Mouse (Mus musculus) cerebral cortex, adult 2 months (tissue): ENCODE results near the gene Tbck.

Experiments used
- WGBS: fragments of 180-500 bp; shearing (Covaris S2); methylation state at CpG from one replicate; pipeline ENCODE4 v1.1.7; 2018; 5-methylcytosine and 5-hydroxymethylcytosine counted together

Gene Tbck

DNA sequence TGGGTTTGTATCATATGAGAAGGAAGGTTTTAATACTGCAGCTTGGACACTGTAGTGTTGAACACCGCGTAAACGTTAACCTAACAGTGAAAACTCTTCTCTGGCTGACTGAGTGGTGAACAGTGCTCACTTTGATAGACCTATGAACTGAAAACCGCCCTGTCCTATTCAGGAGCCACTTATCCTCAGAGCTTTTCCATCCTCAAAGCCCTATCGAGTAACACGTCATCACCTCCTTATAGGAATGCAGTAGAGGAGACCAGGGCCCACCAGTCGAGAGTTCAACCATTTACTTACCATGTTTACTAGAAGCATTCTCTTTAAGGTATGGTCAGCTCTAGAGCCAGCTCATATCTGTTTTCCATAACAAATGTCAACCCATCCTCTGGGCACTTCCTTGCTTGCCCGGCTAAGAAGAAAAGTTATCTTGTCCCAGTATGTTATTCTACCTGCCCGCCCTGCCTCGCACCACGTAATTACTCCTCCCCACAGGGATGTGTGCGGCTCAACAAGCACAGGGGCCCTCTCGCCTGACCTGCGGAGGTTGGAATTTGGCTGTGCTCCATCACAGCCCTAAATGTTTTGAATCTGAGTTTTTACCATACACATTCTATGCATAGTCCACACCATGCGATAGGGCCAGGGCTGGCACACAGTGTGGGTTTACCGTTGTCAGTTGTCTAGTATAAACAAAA, 147.4 kb downstream of the Tbck start:
- 94% methylated on average over 16 of the region's 16 CpGs for WGBS

- 87% methylated on average over 6 of the region's 6 CpGs for WGBS
These were observed 151.3 kb downstream of the Tbck start for GRCm38 (mm10) chr3:132835118-132835794.

- 87% methylated on average over 4 of the region's 4 CpGs for WGBS
These were observed 153.2 kb downstream of the Tbck start for GRCm38 (mm10) chr3:132837134-132837533.

DNA sequence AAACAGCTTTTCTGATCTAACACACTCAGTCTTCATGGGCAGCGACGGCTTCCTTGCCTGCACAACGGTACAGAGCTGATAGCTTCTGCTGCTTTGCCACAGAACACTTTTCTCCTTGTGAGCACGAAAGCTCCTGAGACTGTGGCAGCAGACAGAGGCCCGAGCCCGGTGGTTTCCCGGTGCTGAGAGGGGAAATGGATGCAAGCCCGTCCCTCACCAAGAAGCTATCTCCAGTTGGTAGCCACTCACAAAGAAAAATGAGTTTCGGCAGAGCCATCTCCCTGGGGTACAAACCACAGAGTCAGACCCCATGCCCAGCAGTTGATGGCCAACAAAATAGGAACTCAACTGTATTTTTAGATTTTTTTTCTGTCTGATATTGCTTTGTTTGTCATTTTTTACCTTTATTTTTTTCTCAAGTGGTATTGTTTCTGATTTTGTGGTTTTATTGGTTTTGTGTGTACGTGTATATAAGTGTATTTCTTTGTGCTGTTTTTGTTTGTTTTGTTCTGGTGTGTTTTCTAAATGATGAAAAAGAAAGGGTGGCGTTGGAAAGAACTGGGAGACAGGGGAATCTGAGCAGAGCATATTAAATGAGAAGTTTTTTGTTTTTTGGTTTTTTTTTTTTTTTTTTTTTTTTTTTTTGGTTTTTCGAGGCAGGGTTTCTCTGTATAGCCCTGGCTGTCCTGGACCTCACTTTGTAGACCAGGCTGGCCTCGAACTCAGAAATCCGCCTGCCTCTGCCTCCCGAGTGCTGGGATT, 154.9 kb downstream of the Tbck start:
- WGBS, result 94% methylated on average over 15 of the region's 15 CpGs

GRCm38 (mm10) chr3:132839516-132839915, 155.6 kb downstream of the Tbck start:
- WGBS, result 96% methylated on average over 8 of the region's 8 CpGs

- WGBS, result 98% methylated on average over 6 of the region's 6 CpGs
These were observed 158.7 kb downstream of the Tbck start for GRCm38 (mm10) chr3:132842676-132843075.

- WGBS, result 81% methylated on average over 7 of the region's 7 CpGs
These were observed 165.7 kb downstream of the Tbck start for GRCm38 (mm10) chr3:132849669-132850068.

- 87% methylated on average over 2 of the region's 2 CpGs for WGBS
These were observed 166.5 kb downstream of the Tbck start for GRCm38 (mm10) chr3:132850431-132850830.

- 78% methylated on average over 1 of the region's 1 CpGs for WGBS
These were observed 167.5 kb downstream of the Tbck start for GRCm38 (mm10) chr3:132851417-132851816.

DNA sequence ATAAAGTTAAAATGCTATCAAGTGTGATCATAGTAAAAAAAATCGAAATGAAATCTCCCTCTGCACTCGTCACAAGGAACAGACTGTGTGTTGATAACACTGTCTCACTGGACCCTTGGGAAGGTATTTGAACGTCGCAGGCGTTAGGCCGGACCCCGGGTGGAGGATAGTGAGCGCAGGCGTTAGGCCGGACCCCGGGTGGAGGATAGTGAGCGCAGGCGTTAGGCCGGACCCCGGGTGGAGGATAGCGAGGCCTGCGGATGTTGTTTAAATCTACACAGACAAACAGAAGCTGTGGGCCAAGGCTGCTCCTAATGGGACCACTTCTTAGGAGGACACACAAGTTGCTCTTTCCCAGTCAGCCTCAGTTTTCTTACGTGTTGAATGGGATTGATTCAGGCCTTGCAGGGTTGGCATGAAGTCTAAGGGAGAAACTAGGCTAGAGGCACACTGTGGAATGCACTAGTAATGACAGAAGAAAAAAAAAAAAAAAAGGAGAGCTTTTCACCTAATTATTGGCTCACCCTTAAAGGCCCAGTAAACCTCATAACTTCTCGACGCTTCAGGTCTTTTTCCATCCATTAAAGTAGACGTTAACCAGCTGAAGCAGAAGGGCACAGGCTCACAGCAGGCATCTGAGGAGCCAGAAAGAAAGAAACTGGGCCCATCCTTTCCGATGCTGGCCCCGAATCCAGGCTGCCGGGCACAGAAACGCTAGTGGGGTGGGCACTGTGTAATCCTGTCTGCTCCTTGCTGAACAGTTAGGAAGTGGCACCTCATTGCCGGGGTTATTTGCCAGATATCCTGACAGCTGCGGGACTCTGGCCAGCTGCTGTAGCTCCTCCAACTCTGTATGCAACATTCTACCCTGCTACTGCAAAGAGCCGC, 168.1 kb downstream of the Tbck start:
- 75% methylated on average over 28 of the region's 28 CpGs for WGBS

DNA sequence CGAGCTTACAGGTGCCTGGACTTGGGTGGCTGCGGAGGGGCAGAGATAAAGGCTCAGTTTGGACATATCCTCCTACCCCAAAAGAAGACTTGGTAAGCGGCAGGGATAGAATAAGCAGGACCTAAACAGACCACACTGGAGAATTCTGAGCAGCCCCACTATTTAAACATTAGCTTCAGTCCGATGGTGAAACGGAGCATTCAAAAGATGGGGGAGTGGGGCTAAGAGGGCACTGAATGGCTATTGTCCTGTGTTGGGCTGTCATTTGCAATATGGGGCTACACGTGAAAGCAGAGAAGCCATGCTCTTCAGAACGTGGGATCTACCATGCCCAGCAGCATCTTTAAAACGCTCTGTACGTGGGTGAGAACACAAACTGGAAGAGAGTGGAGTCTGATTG, 170.3 kb downstream of the Tbck start:
- WGBS, result 80% methylated on average over 9 of the region's 9 CpGs

- WGBS, result 78% methylated on average over 9 of the region's 9 CpGs
These were observed 171.7 kb downstream of the Tbck start for GRCm38 (mm10) chr3:132855458-132856212.

DNA sequence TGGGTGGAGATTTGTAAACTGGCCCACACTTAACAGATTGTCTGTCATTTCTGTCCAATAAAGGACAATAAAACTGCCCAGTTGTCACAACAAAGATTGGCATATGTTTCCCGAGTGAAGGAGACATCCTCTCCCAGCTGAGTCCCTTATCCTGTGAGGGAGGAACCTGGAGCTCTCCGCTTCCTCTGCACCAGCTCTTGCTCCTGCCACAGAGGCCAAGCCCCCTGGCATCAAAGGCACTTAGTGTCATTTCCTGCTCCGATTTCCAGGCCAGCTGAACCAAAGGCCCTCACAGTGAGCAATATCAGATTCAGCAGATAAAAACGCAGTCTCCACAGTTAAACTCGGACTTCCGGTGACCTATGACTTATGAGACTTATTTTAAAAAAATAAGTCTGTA, 172.7 kb downstream of the Tbck start:
- 74% methylated on average over 6 of the region's 6 CpGs for WGBS

GRCm38 (mm10) chr3:132858849-132859248, 174.9 kb downstream of the Tbck start:
- 58% methylated on average over 11 of the region's 11 CpGs for WGBS

DNA sequence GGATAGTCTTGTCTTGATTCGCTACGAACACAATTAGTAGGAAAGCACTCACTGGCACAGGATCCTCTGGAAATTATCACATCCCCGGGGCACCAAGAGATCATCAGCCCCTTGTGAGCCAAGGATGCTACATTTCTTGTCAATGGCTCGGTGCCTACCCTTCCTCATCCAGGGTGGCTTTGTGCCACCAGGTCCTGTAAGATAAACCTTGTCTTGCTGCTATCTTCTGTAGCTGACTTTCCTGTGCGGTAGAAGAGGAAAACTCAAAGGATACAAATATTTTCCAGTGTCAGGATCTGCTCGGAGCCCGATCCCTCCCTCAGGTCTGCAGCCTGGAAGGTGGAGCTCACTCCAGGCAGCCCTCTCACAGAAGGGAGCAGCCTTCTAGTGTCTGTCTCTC, 175.6 kb downstream of the Tbck start:
- 76% methylated on average over 7 of the region's 7 CpGs for WGBS

DNA sequence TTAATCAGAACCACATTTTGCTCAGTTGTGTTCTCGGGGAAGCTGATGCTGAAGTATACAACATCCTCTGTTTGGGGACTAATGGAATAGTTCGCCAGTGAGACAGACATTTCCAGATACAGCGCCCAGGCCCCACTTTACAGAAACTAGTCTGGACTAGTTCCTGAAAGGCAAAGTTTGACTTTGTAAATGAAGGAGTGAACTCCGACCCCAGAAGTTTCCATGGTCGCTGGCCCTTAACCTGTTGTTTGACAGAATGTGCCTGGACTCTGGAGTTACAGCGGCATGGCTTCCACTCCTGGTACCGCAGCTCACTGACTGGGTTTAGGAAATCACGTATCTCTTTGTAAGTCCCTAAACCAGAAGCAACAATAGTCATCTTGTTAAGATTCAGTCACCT, 176.9 kb downstream of the Tbck start:
- 89% methylated on average over 8 of the region's 8 CpGs for WGBS

DNA sequence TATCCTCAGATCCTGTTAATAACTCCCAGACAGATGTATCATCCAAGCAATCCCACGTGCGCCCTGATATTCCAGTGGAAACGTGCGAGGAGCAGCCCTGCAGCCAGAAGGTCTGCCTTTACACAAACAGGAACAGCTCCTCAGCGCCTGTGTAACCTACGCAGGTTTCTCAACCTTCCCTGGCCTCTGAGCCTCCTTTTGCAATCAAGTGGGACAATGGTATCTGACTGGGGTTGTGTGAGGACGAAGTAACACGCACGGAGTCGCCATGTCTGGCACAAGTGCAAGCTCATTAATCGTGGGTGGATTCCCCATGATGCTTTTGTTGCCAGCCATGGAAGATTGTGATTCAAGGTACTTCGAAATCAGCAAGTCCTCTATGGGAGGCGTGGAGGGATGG, 179.9 kb downstream of the Tbck start:
- WGBS, result 60% methylated on average over 13 of the region's 13 CpGs

DNA sequence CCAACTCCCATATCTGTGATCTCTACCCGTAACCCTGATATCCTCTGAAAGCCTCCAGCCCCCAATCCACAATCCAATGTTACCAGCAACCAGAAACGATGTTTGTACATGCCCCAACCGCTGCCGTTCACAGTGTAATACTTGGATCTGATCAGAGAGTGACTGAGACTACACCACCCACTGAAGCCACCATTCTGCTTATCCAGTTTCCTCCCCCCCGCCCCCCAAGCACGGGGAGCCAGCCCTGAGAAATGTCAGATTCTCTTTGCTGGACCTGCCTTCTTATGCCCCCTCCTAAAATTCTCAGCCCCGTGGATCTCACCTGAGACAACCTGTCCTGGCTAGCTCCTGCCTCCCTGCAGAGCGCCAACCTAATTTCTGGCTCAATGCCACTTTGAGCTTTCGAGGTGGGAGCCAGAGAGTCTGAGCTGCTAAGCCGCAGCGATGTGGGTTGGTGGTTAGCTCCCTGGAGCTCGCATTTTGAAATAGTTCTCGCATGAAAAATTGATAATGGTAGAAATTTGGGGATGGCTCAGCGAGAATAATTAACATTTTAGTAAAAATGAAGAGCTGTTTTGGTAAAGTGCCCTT, 180.5 kb downstream of the Tbck start:
- 61% methylated on average over 14 of the region's 14 CpGs for WGBS

DNA sequence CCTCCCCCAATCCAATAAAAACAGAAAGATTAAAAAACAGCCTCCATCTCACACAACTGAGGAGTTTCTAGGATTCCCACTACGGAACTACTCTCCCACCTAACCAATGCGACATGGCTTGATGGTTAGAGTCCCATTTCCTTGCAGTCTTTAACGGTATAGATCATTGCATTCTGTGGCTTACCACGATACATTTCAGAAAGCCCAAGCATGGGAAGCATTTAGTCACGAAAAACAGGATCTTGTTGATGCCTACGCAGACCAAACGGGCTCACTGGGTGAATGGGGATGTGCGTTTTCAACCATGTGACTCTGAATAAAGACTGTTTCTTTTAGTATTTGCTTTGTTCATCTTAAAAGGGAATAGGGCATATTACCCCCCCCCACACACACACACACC, 181.0 kb downstream of the Tbck start:
- WGBS, result 82% methylated on average over 8 of the region's 8 CpGs

DNA sequence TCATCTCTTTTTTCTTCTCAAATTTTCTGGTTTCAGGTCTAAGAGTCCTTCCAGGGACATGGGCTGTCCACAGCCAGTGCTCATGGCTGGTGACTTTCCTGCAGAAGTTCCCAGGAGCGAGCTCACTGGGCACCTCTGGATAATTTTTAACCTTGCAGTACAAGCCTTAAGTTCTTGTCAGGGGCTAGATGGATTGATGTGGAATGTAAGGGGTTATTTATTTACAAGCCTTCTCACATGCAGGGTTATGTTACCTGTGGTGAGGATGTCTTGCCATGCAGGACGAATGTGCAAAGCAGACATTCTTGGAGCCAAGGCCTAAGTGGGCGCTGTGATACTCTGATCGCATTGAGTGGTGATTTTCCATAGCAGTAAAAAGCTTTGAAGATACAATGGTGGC, 181.7 kb downstream of the Tbck start:
- WGBS, result 92% methylated on average over 4 of the region's 4 CpGs

DNA sequence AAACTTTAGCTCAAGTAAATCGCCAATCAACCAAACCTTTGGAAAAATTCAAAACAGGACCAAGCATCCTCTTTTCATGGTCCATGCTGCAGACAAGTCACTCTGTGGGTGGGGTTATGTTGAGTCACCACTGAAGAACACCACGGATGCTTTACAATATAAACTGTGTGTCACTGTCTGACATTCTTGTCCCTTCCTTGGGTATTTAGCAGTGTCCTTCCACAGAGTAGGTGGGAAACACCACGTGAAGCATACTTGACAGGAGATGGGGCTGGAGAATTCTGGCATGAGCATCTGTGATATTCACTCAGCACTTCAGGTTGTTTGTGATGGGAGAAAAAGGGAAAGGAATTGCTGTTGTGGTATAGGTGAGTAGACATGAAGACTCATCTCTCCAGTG, 183.0 kb downstream of the Tbck start:
- 74% methylated on average over 3 of the region's 3 CpGs for WGBS
